ENCODE assay signal across 8 mouse cellular contexts in the genomic region with DNA sequence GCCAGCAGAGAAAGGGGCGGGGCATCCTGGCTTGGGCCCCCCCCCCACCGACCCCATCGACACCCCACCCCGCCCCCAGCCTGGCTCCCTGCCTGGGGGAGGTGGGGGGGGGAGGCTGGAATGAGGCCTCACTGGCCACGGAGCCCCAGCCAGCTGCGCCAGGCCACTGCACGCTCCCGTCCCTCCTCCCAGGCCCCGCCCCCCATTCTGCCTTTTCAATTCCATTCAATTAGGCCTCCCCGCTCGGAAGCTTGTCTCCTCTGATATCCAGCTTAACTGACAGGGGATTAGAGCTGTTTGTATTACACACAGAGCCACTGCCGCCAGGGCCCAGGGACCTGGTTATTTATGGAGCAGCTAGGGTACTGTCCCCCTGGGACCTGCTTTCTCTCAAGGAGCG. TPM values are rescaled to one million over a fixed set of nuclear protein-coding genes. Genes with fewer than 3 reads are reported as not detected.
DNase-seq lines count a peak whose midpoint lies in the region; ATAC-seq and TF ChIP-seq lines count a peak whose summit lies in the region.

No protein-coding gene starts in this region.

- H3K4me3 ChIP-seq in lung, adult 2 months (replicated peaks; ENCODE audit: extremely low read depth, low read depth, low read length) = no peak overlapping the region
- peak overlapping the region; percentile 10 for H3K4me3 ChIP-seq in forebrain, embryonic 14.5 days (ENCODE audit: low read depth, low read length)
- no peak overlapping the region for H3K4me3 ChIP-seq in liver, embryonic 16.5 days (ENCODE audit: low read depth, low read length)

- peak overlapping the region; percentile 29; the same call in 1 of the 2 replicates for H3K9ac ChIP-seq in forebrain, embryonic 14.5 days (ENCODE audit: low read length)
- H3K9ac ChIP-seq in liver, embryonic 16.5 days (ENCODE audit: low read depth, low read length) = no peak overlapping the region

- H3K4me1 ChIP-seq in lung, adult 2 months (ENCODE audit: control insufficient read depth, insufficient read depth, low read length) = no peaks in the 10 kb centered on the region; the same call in 1 of the 2 replicates
- H3K4me1 ChIP-seq in forebrain, embryonic 14.5 days (ENCODE audit: control insufficient read depth, insufficient read depth, low read length) = peaks cover 21% of the 10 kb centered on the region
- H3K4me1 ChIP-seq in liver, embryonic 16.5 days (ENCODE audit: control insufficient read depth, low read depth, low read length) = no peaks in the 10 kb centered on the region

- TF ChIP-seq POLR2A in lung, adult 2 months (IDR thresholded peaks at IDR 0.05; ENCODE audit: borderline replicate concordance, extremely low read depth, low read depth, low read length) = no peak

- no peak for TF ChIP-seq CTCF in lung, adult 2 months (IDR thresholded peaks at IDR 0.05; ENCODE audit: insufficient read depth, low read length)

- H3K27ac ChIP-seq in forebrain, embryonic 14.5 days (ENCODE audit: low read depth, low read length) = peak overlapping the region; percentile 88
- no peak overlapping the region for H3K27ac ChIP-seq in liver, embryonic 16.5 days (ENCODE audit: low read length)

- H3K4me2 ChIP-seq in forebrain, embryonic 14.5 days (ENCODE audit: low read length) = peak overlapping the region; percentile 44
- peak overlapping the region; percentile 49 for H3K4me2 ChIP-seq in liver, embryonic 16.5 days (ENCODE audit: low read depth, low read length)

- intact Hi-C loops in heart, postnatal 36 days (cut with DNase I) = no loop called here

- peaks cover 4% of the 10 kb centered on the region; the same call in 1 of the 2 replicates for H3K27me3 ChIP-seq in forebrain, embryonic 14.5 days (replicated peaks; ENCODE audit: control insufficient read depth, insufficient read depth, low read length)
- H3K27me3 ChIP-seq in liver, embryonic 16.5 days (ENCODE audit: control insufficient read depth, insufficient read depth, low read depth, low read length) = no peaks in the 10 kb centered on the region

- ATAC-seq in forebrain, embryonic 14.5 days = peak; percentile 92
- ATAC-seq in liver, embryonic 16.5 days (ENCODE audit: low read depth) = no peak

- no peaks in the 10 kb centered on the region for H3K9me3 ChIP-seq in forebrain, embryonic 14.5 days (replicated peaks; ENCODE audit: control insufficient read depth, low read length)
- no peaks in the 10 kb centered on the region for H3K9me3 ChIP-seq in liver, embryonic 16.5 days (replicated peaks; ENCODE audit: control insufficient read depth, low read length)

- WGBS in lung, adult 2 months = 4% methylated on average over 12 of the region's 13 CpGs
- WGBS in forebrain, embryonic 14.5 days = 0% methylated on average over 8 of the region's 13 CpGs
- WGBS in liver, embryonic 16.5 days (ENCODE audit: insufficient replicate concordance) = 7% methylated on average over 11 of the region's 13 CpGs

- no peaks in the 10 kb centered on the region for H3K36me3 ChIP-seq in forebrain, embryonic 14.5 days (ENCODE audit: control insufficient read depth, insufficient read depth, low read length)
- no peaks in the 10 kb centered on the region for H3K36me3 ChIP-seq in liver, embryonic 16.5 days (ENCODE audit: control insufficient read depth, insufficient read depth)

- peak; percentile 30 to 51 for DNase-seq in lung, adult 18-20 months
- no peak for DNase-seq in lung, adult 2 months
- peak; percentile 96 for DNase-seq in forebrain, embryonic 14.5 days (ENCODE audit: low spot score)
- DNase-seq in heart, postnatal 36 days = peak; percentile 43 to 44
- peak; percentile 88 to 92 for DNase-seq in kidney, postnatal 4 days
- DNase-seq in ovary, postnatal 14 days (ENCODE audit: low spot score) = peak; percentile 42
- DNase-seq in thymus, postnatal 14 days = no peak

RNA-seq across cellular contexts. Expression of gene Mvk, which starts 23.4 kb away (rescaled TPM):
- 44.7 and 52.1 TPM in 2 replicates for polyA plus RNA-seq in lung, adult 2 months (2012; rRNA removed)
- 55.9 and 58.6 TPM in 2 replicates for polyA plus RNA-seq in forebrain, embryonic 14.5 days (2014; fragmentation: Nextera tagmentation; extraction: Ambion mirVana)
- 10 to 100 TPM in 1 of 2 experiments, 1 to 10 TPM in 1; 9.3 to 12.2 TPM for total RNA-seq in heart, postnatal 36 days (2021)
- 26.1 and 27.0 TPM in 2 replicates for polyA plus RNA-seq in liver, embryonic 16.5 days (2015; fragmentation: Nextera tagmentation; extraction: Ambion mirVana)

RNA-seq across cellular contexts. Expression of gene Mmab, which starts 23.6 kb away (rescaled TPM):
- 12.8 and 15.7 TPM in 2 replicates for polyA plus RNA-seq in lung, adult 2 months (2012; rRNA removed)
- polyA plus RNA-seq in forebrain, embryonic 14.5 days (2014; fragmentation: Nextera tagmentation; extraction: Ambion mirVana) = 18.2 and 18.6 TPM in 2 replicates
- total RNA-seq in heart, postnatal 36 days (2021) = 10 to 100 TPM; 16.2 to 18.3 TPM
- 9.7 and 10.8 TPM in 2 replicates for polyA plus RNA-seq in liver, embryonic 16.5 days (2015; fragmentation: Nextera tagmentation; extraction: Ambion mirVana)

Comparison
In these comparisons a context has a peak if more than half of its experiments do, and no peak if none do; other contexts are left out.
1. DNase-seq: peak in lung, adult 18-20 months (2 of 2), forebrain, embryonic 14.5 days (single experiment), heart, postnatal 36 days (2 of 2), kidney, postnatal 4 days (2 of 2) and ovary, postnatal 14 days (single experiment); none in lung, adult 2 months (single experiment) and thymus, postnatal 14 days (single experiment).